Mouse (Mus musculus) CH12.LX (cell line): Measurements from ENCODE around the gene Ilkap.

ENCODE experiments used
- CTCF ChIP-seq, 2 experiments: IDR thresholded peaks in 1 of 2; conservative IDR thresholded peaks in 1 of 2; 2 replicates each; pipeline ENCODE4 v1.5.1; 2011 to 2012; ENCODE audit warnings: low read depth in 2 of 2, low read length in 2 of 2, improper control_type of control experiment in 1 of 2, inconsistent platforms in 1 of 2, mild to moderate bottlenecking in 1 of 2, moderate library complexity in 1 of 2
- E2F4 ChIP-seq: IDR thresholded peaks from 2 replicates; pipeline ENCODE4 v1.6.1; 2011; ENCODE audit warnings: low read depth, low read length, improper control_type of control experiment; ENCODE audit not compliant: insufficient replicate concordance
- ELF1 ChIP-seq: IDR thresholded peaks from 2 replicates; pipeline ENCODE4 v1.6.1; 2014; ENCODE audit warnings: low read depth, mild to moderate bottlenecking, inconsistent platforms, low read length, improper control_type of control experiment
- HCFC1 ChIP-seq: IDR thresholded peaks from 2 replicates; pipeline ENCODE4 v1.6.1; 2012; ENCODE audit warnings: low read depth, mild to moderate bottlenecking, inconsistent platforms, low read length, improper control_type of control experiment
- JUND ChIP-seq: conservative IDR thresholded peaks from 2 replicates; pipeline ENCODE4 v1.6.1; 2011; ENCODE audit warnings: low read depth, low read length, improper control_type of control experiment
- MAFK ChIP-seq: IDR thresholded peaks from 2 replicates; pipeline ENCODE4 v1.6.1; 2011; ENCODE audit warnings: low read length, improper control_type of control experiment; ENCODE audit not compliant: insufficient replicate concordance
- MAZ ChIP-seq: IDR thresholded peaks from 2 replicates; pipeline ENCODE4 v1.6.1; 2012; ENCODE audit warnings: low read depth, mild to moderate bottlenecking, inconsistent platforms, low read length, improper control_type of control experiment, moderate library complexity
- USF1 ChIP-seq: IDR thresholded peaks from 2 replicates; pipeline ENCODE4 v1.6.1; 2014; ENCODE audit warnings: low read depth, mild to moderate bottlenecking, inconsistent platforms, low read length, improper control_type of control experiment
- ZC3H11A ChIP-seq: IDR thresholded peaks from 2 replicates; pipeline ENCODE4 v1.6.1; 2012; ENCODE audit warnings: low read depth, mild to moderate bottlenecking, inconsistent platforms, low read length, improper control_type of control experiment

- no peak for TF ChIP-seq CTCF (conservative IDR thresholded peaks at IDR 0.05 in 1 of 2, IDR thresholded peaks at IDR 0.05 in 1 of 2; ENCODE audit: low read depth in 2 of 2, low read length in 2 of 2)
- TF ChIP-seq E2F4, result no peak
- no peak for TF ChIP-seq ELF1
- no peak for TF ChIP-seq USF1
- TF ChIP-seq ZC3H11A, result no peak
- no peak for TF ChIP-seq MAFK
- no peak for TF ChIP-seq JUND
- TF ChIP-seq HCFC1, result no peak
- TF ChIP-seq MAZ, result no peak
Measured at GRCm38 (mm10) chr1:91344001-91344400, 54.6 kb downstream of the Ilkap start.
